In genomic region chr9:46155818-46156217, GRCm38 (mm10) we compare ENCODE assay signal across 5 mouse cellular contexts.
DNase-seq lines count a peak whose midpoint lies in the region; TF ChIP-seq lines count a peak whose summit lies in the region.
"Not testable (repeated sequence)": the region's sequence is repeated elsewhere in the genome, so short reads cannot be mapped to it uniquely, and the experiment has no call there.

No protein-coding gene starts in this region.

- TF ChIP-seq EP300 in ES-Bruce4 (IDR thresholded peaks at IDR 0.05; ENCODE audit: insufficient read depth, low read depth, low read length): peak; percentile 54; the same call in 1 of the 2 replicates

- not testable (repeated sequence) for H3K4me3 ChIP-seq in ES-Bruce4 (ENCODE audit: low read depth, low read length)

- not testable (repeated sequence) for H3K27me3 ChIP-seq in ES-Bruce4 (ENCODE audit: control insufficient read depth, insufficient read depth, low read length, poor library complexity, severe bottlenecking)

- not testable (repeated sequence) for H3K9me3 ChIP-seq in ES-Bruce4 (replicated peaks; ENCODE audit: control insufficient read depth, insufficient read depth, low read length, poor library complexity, severe bottlenecking)

- TF ChIP-seq CTCF in ES-Bruce4 (IDR thresholded peaks at IDR 0.05; ENCODE audit: low read depth, low read length): not testable (repeated sequence)

- 0 out of 2 replicates have a peak overlapping the region, but pooled peaks have one; percentile 52 for H3K27ac ChIP-seq in ES-Bruce4 (ENCODE audit: insufficient read depth, low read length)

- not testable (repeated sequence) for H3K4me1 ChIP-seq in ES-Bruce4 (ENCODE audit: control insufficient read depth, insufficient read depth, low read length)

- H3K36me3 ChIP-seq in ES-Bruce4 (ENCODE audit: control insufficient read depth, insufficient read depth, low read length, poor library complexity, severe bottlenecking): not testable (repeated sequence)

- not testable (repeated sequence) for H3K9ac ChIP-seq in ES-Bruce4 (ENCODE audit: low read depth, poor library complexity, severe bottlenecking)

- DNase-seq in ES-CJ7 (ENCODE audit: low read depth, low spot score) (peak; percentile 78), R1 (ENCODE audit: low read depth, low spot score) (peak; percentile 84), ZHBTc4 (ENCODE audit: low read depth, low spot score) (peak; percentile 88)
- DNase-seq in heart, adult 11 months: peak; percentile 34

- not testable (repeated sequence) for TF ChIP-seq POLR2A in ES-Bruce4 (IDR thresholded peaks at IDR 0.05; ENCODE audit: insufficient read depth, low read length)

Comparison
In these comparisons a context has a peak if more than half of its experiments do, and no peak if none do; other contexts are left out.
1. DNase-seq: peak in every context shown above with its lines; median percentile 88 in ZHBTc4; 84 in R1; 78 in ES-CJ7; 34 in heart, adult 11 months.